Comparison of ENCODE assay signal across 13 mouse cellular contexts in the genomic region with DNA sequence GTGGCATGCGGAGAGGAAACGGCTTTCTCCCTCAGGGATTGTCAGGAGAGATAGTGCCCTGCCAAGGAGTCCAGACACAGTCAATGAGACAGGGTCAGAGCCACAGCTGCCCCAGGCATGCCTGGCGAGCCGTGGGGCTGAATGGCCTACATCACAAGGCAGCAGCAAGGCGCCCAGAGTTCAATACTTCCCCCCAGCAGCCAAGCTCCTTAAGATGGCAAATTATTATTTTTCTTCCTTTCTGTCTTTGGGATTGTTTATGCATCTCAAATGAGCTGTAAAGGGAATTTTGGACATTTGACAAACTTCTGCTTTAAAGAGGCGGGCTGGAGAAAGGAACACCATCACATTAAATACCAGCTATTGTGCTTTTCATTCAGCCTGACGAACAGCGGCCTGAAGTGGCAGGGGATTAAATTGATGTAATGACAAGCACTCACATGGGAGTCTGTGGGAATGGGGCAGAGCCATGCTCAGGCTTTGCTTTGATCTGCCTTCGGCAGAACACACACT.
DNase-seq lines count a peak whose midpoint lies in the region; ATAC-seq and TF ChIP-seq lines count a peak whose summit lies in the region.
"Had no signal": no experiment of that assay in that cellular context is flagged by ENCODE, and none has a peak within 500 bp of the region (broad histone marks: within the 10 kb centered on the region; RNA-seq: fewer than 3 reads in every experiment).

No protein-coding gene starts in this region.

- H3K36me3 ChIP-seq in neural tube, embryonic 11.5 days (ENCODE audit: control insufficient read depth, insufficient read depth, low read length): no peaks in the 10 kb centered on the region
- H3K36me3 ChIP-seq in neural tube, embryonic 15.5 days: no peaks in the 10 kb centered on the region
- H3K36me3 ChIP-seq in embryonic facial prominence, embryonic 14.5 days (ENCODE audit: control insufficient read depth, insufficient read depth, low read length): no peaks in the 10 kb centered on the region
- H3K36me3 ChIP-seq in lung, postnatal 0 days (ENCODE audit: insufficient read depth, low read length): no peaks in the 10 kb centered on the region
- H3K36me3 ChIP-seq: heart, embryonic 13.5 days; limb, embryonic 10.5 days had no signal

- ATAC-seq in neural tube, embryonic 11.5 days (ENCODE audit: insufficient read depth, low FRiP score, low TSS enrichment): no peak
- no peak for ATAC-seq in neural tube, embryonic 15.5 days (ENCODE audit: low FRiP score)
- ATAC-seq in embryonic facial prominence, embryonic 14.5 days (ENCODE audit: low read depth): peak; percentile 82
- no peak for ATAC-seq in lung, postnatal 0 days

- H3K9me3 ChIP-seq in neural tube, embryonic 11.5 days (ENCODE audit: control insufficient read depth, low read length): no peaks in the 10 kb centered on the region
- no peaks in the 10 kb centered on the region for H3K9me3 ChIP-seq in neural tube, embryonic 15.5 days (replicated peaks)
- H3K9me3 ChIP-seq in embryonic facial prominence, embryonic 14.5 days (ENCODE audit: control insufficient read depth, low read length): no peaks in the 10 kb centered on the region
- no peaks in the 10 kb centered on the region for H3K9me3 ChIP-seq in lung, postnatal 0 days (ENCODE audit: low read length)
- H3K9me3 ChIP-seq: heart, embryonic 13.5 days; limb, embryonic 10.5 days had no signal

- no peak for TF ChIP-seq EP300 in lung, postnatal 0 days (IDR thresholded peaks at IDR 0.05)

- H3K4me3 ChIP-seq in neural tube, embryonic 11.5 days (ENCODE audit: low read depth, low read length): no peak overlapping the region
- H3K4me3 ChIP-seq in neural tube, embryonic 15.5 days (replicated peaks): no peak overlapping the region
- H3K4me3 ChIP-seq in embryonic facial prominence, embryonic 14.5 days (ENCODE audit: low read depth, low read length): no peak overlapping the region
- no peak overlapping the region for H3K4me3 ChIP-seq in lung, postnatal 0 days (ENCODE audit: low read depth, low read length)
- H3K4me3 ChIP-seq: heart, embryonic 13.5 days; limb, embryonic 10.5 days had no signal

- H3K27me3 ChIP-seq in neural tube, embryonic 11.5 days (ENCODE audit: control insufficient read depth, insufficient read depth, low read length): no peaks in the 10 kb centered on the region
- no peaks in the 10 kb centered on the region for H3K27me3 ChIP-seq in neural tube, embryonic 15.5 days (replicated peaks)
- no peaks in the 10 kb centered on the region for H3K27me3 ChIP-seq in embryonic facial prominence, embryonic 14.5 days (replicated peaks; ENCODE audit: control insufficient read depth, insufficient read depth, low read length)
- H3K27me3 ChIP-seq in lung, postnatal 0 days (replicated peaks; ENCODE audit: insufficient read depth, low read length): no peaks in the 10 kb centered on the region
- H3K27me3 ChIP-seq: CH12.LX had no signal

- H3K4me1 ChIP-seq in neural tube, embryonic 11.5 days (ENCODE audit: control insufficient read depth, insufficient read depth, low read length): peaks cover 9% of the 10 kb centered on the region
- H3K4me1 ChIP-seq in neural tube, embryonic 15.5 days: peaks cover 13% of the 10 kb centered on the region; the same call in 1 of the 2 replicates
- H3K4me1 ChIP-seq in embryonic facial prominence, embryonic 14.5 days (ENCODE audit: control insufficient read depth, insufficient read depth, low read length): peaks cover 19% of the 10 kb centered on the region
- H3K4me1 ChIP-seq in lung, postnatal 0 days (ENCODE audit: insufficient read depth, low read depth, low read length): no peaks in the 10 kb centered on the region
- H3K4me1 ChIP-seq: heart, embryonic 13.5 days had no signal

- no peak for TF ChIP-seq CTCF in lung, postnatal 0 days (IDR thresholded peaks at IDR 0.05)

- H3K27ac ChIP-seq in neural tube, embryonic 11.5 days (ENCODE audit: low read depth, low read length): no peak overlapping the region
- no peak overlapping the region for H3K27ac ChIP-seq in neural tube, embryonic 15.5 days (replicated peaks)
- H3K27ac ChIP-seq in embryonic facial prominence, embryonic 14.5 days (replicated peaks; ENCODE audit: low read depth, low read length): 0 out of 2 replicates have a peak overlapping the region, but pooled peaks have one; percentile 21
- H3K27ac ChIP-seq in lung, postnatal 0 days (ENCODE audit: low read length): no peak overlapping the region
- H3K27ac ChIP-seq: heart, embryonic 13.5 days; limb, embryonic 10.5 days had no signal

- DNase-seq in neural tube, embryonic 11.5 days (ENCODE audit: low spot score): peak; percentile 48
- peak; percentile 84 for DNase-seq in embryonic facial prominence, embryonic 14.5 days (ENCODE audit: low spot score)
- peak; percentile 7 for DNase-seq in lung, postnatal 0 days (ENCODE audit: low spot score)
- DNase-seq in retina, embryonic 14.5 days (ENCODE audit: low spot score): peak; percentile 58
- no peak for DNase-seq in adrenal gland, postnatal 4 days (ENCODE audit: low spot score in 2 of 2)
- no peak for DNase-seq in left cerebral cortex, adult 18-20 months (ENCODE audit: low spot score in 2 of 2)
- no peak for DNase-seq in kidney, postnatal 25 days
- DNase-seq: cerebellum, adult 18-20 months; right cerebral cortex, adult 18-20 months had no signal

- WGBS in neural tube, embryonic 11.5 days: 21% methylated on average over 9 of the region's 9 CpGs
- 21% methylated on average over 9 of the region's 9 CpGs for WGBS in neural tube, embryonic 15.5 days
- WGBS in embryonic facial prominence, embryonic 14.5 days: 27% methylated on average over 9 of the region's 9 CpGs
- 38% methylated on average over 9 of the region's 9 CpGs for WGBS in lung, postnatal 0 days

- H3K4me2 ChIP-seq in neural tube, embryonic 11.5 days (ENCODE audit: low read depth): no peak overlapping the region
- no peak overlapping the region for H3K4me2 ChIP-seq in neural tube, embryonic 15.5 days
- H3K4me2 ChIP-seq in embryonic facial prominence, embryonic 14.5 days (ENCODE audit: low read depth, low read length): no peak overlapping the region
- no peak overlapping the region for H3K4me2 ChIP-seq in lung, postnatal 0 days (replicated peaks; ENCODE audit: low read depth, low read length)
- H3K4me2 ChIP-seq: heart, embryonic 13.5 days had no signal

- H3K9ac ChIP-seq in neural tube, embryonic 11.5 days (ENCODE audit: low read length): no peak overlapping the region
- H3K9ac ChIP-seq in neural tube, embryonic 15.5 days (replicated peaks): no peak overlapping the region
- no peak overlapping the region for H3K9ac ChIP-seq in embryonic facial prominence, embryonic 14.5 days (ENCODE audit: low read depth, low read length)
- no peak overlapping the region for H3K9ac ChIP-seq in lung, postnatal 0 days (replicated peaks; ENCODE audit: low read depth)
- H3K9ac ChIP-seq: heart, embryonic 13.5 days had no signal

Comparison
In these comparisons a context has a peak if more than half of its experiments do, and no peak if none do; other contexts are left out.
1. DNase-seq: peak in neural tube, embryonic 11.5 days (single experiment), embryonic facial prominence, embryonic 14.5 days (single experiment), lung, postnatal 0 days (single experiment) and retina, embryonic 14.5 days (single experiment); none in adrenal gland, postnatal 4 days (0 of 2), left cerebral cortex, adult 18-20 months (0 of 2) and kidney, postnatal 25 days (0 of 2).